Mouse (Mus musculus) olfactory bulb, adult 2 months (tissue): ENCODE data around the gene Hoxb1.

Experiments
- CTCF ChIP-seq: fragments of 200-500 bp; IDR thresholded peaks from 2 replicates; pipeline ENCODE4 v1.5.1; 2012; ENCODE audit warnings: low read depth, mild to moderate bottlenecking, low read length, moderate library complexity; ENCODE audit not compliant: insufficient read depth
- POLR2A ChIP-seq: fragments of 200-500 bp; IDR thresholded peaks from 2 replicates; pipeline ENCODE4 v1.6.1; 2012; ENCODE audit warnings: mild to moderate bottlenecking, low read depth, low read length, moderate library complexity; ENCODE audit not compliant: insufficient read depth

- TF ChIP-seq CTCF (no peak), POLR2A (no peak)
Observed at GRCm38 (mm10) chr11:96411019-96411418, 45.5 kb downstream of the Hoxb1 start.
